Mouse (Mus musculus): ENCODE data around the gene Fastkd5. TPM values are rescaled to one million over a fixed set of nuclear protein-coding genes. Genes with fewer than 3 reads are reported as not detected.

Gene Fastkd5
- polyA plus RNA-seq, 1 experiment from 2014 or later, result 19.6 TPM

GRCm38 (mm10) chr2:130645198-130645597 is 15.4 kb upstream of the Fastkd5 start:
- peaks cover 14% of the 10 kb centered on the region for H3K4me1 ChIP-seq
- H3K4me3 ChIP-seq, result no peak overlapping the region
- H3K27ac ChIP-seq, result no peak overlapping the region
- H3K27me3 ChIP-seq (ENCODE audit: insufficient read depth, poor library complexity, severe bottlenecking), result peaks cover 20% of the 10 kb centered on the region
- DNase-seq (ENCODE audit: low spot score), result no peak
- WGBS, result 82% methylated on average over 4 of the region's 4 CpGs
- H3K9me3 ChIP-seq, result no peaks in the 10 kb centered on the region
- H3K36me3 ChIP-seq, result peaks cover 16% of the 10 kb centered on the region; the same call in 1 of the 2 replicates

- WGBS, result 3% methylated on average over 40 of the region's 40 CpGs
- H3K27ac ChIP-seq, result peak within 1 kb of the TSS; percentile 84
These were observed 13.0 kb upstream of the Fastkd5 start, which contains the start of gene Lzts3 for GRCm38 (mm10) chr2:130642684-130643369. Lzts3 (minus strand) TSS chr2:130642803.

GRCm38 (mm10) chr2:130642197-130642660 is 12.4 kb upstream of the Fastkd5 start:
- H3K27me3 ChIP-seq (ENCODE audit: insufficient read depth, poor library complexity, severe bottlenecking), result peaks cover 49% of the 10 kb centered on the region
- peak overlapping the region; percentile 84 for H3K27ac ChIP-seq
- peaks cover 6% of the 10 kb centered on the region; the same call in 1 of the 2 replicates for H3K36me3 ChIP-seq
- no peaks in the 10 kb centered on the region for H3K9me3 ChIP-seq
- H3K4me3 ChIP-seq, result peak overlapping the region; percentile 77
- WGBS, result under 1% methylated on average over 27 of the region's 27 CpGs
- no peak for DNase-seq (ENCODE audit: low spot score)
- peaks cover 14% of the 10 kb centered on the region for H3K4me1 ChIP-seq

More at GRCm38 (mm10) chr2:130642684-130643369, 13.0 kb upstream of the Fastkd5 start, which contains the start of gene Lzts3:
- Histone ChIP-seq H3K27me3 (ENCODE audit: insufficient read depth, poor library complexity, severe bottlenecking) (peaks cover 43% of the 10 kb centered on the region), H3K4me1 (peaks cover 14% of the 10 kb centered on the region), H3K9me3 (no peaks in the 10 kb centered on the region), H3K36me3 (peaks cover 6% of the 10 kb centered on the region; the same call in 1 of the 2 replicates), H3K4me3 (peak within 1 kb of the TSS; percentile 77)
- peak; percentile 95 for DNase-seq (ENCODE audit: low spot score)

- H3K27ac ChIP-seq, result no peak overlapping the region
- H3K4me1 ChIP-seq, result peaks cover 14% of the 10 kb centered on the region
- no peaks in the 10 kb centered on the region for H3K9me3 ChIP-seq
- no peaks in the 10 kb centered on the region for H3K36me3 ChIP-seq
- 67% methylated on average over 6 of the region's 6 CpGs for WGBS
- DNase-seq (ENCODE audit: low spot score), result no peak
- H3K27me3 ChIP-seq (ENCODE audit: insufficient read depth, poor library complexity, severe bottlenecking), result peaks cover 57% of the 10 kb centered on the region
- 0 out of 2 replicates have a peak overlapping the region, but pooled peaks have one; percentile 77 for H3K4me3 ChIP-seq
These were observed 11.7 kb upstream of the Fastkd5 start for GRCm38 (mm10) chr2:130641351-130642025.

GRCm38 (mm10) chr2:130639276-130639675 is 9.4 kb upstream of the Fastkd5 start:
- H3K9me3 ChIP-seq, result no peaks in the 10 kb centered on the region
- H3K4me1 ChIP-seq, result peaks cover 35% of the 10 kb centered on the region
- H3K27me3 ChIP-seq (ENCODE audit: insufficient read depth, poor library complexity, severe bottlenecking), result peaks cover 79% of the 10 kb centered on the region
- 59% methylated on average over 6 of the region's 6 CpGs for WGBS
- 0 out of 2 replicates have a peak, but pooled peaks cover 3% of the 10 kb centered on the region for H3K36me3 ChIP-seq
- H3K4me3 ChIP-seq, result no peak overlapping the region
- no peak overlapping the region for H3K27ac ChIP-seq
- no peak for DNase-seq (ENCODE audit: low spot score)

GRCm38 (mm10) chr2:130638101-130638611 is 8.3 kb upstream of the Fastkd5 start:
- H3K36me3 ChIP-seq, result 0 out of 2 replicates have a peak, but pooled peaks cover 3% of the 10 kb centered on the region
- no peak overlapping the region for H3K27ac ChIP-seq
- H3K27me3 ChIP-seq (ENCODE audit: insufficient read depth, poor library complexity, severe bottlenecking), result peaks cover 90% of the 10 kb centered on the region
- H3K4me3 ChIP-seq, result no peak overlapping the region
- no peaks in the 10 kb centered on the region for H3K9me3 ChIP-seq
- H3K4me1 ChIP-seq, result peaks cover 40% of the 10 kb centered on the region
- no peak for DNase-seq (ENCODE audit: low spot score)
- 24% methylated on average over 16 of the region's 16 CpGs for WGBS

- Histone ChIP-seq H3K36me3 (0 out of 2 replicates have a peak, but pooled peaks cover 3% of the 10 kb centered on the region), H3K9me3 (no peaks in the 10 kb centered on the region), H3K4me3 (peak overlapping the region; percentile 61), H3K27ac (no peak overlapping the region), H3K4me1 (peaks cover 25% of the 10 kb centered on the region), H3K27me3 (ENCODE audit: insufficient read depth, poor library complexity, severe bottlenecking) (peaks cover 81% of the 10 kb centered on the region)
- no peak for DNase-seq (ENCODE audit: low spot score)
- 7% methylated on average over 21 of the region's 21 CpGs for WGBS
These were observed 6.0 kb upstream of the Fastkd5 start for GRCm38 (mm10) chr2:130635847-130636246.

- Histone ChIP-seq H3K4me1 (peaks cover 25% of the 10 kb centered on the region), H3K27me3 (ENCODE audit: insufficient read depth, poor library complexity, severe bottlenecking) (peaks cover 71% of the 10 kb centered on the region), H3K36me3 (0 out of 2 replicates have a peak, but pooled peaks cover 3% of the 10 kb centered on the region), H3K9me3 (no peaks in the 10 kb centered on the region), H3K27ac (peak overlapping the region; percentile 31), H3K4me3 (peak overlapping the region; percentile 61)
- WGBS, result under 1% methylated on average over 38 of the region's 38 CpGs
- DNase-seq (ENCODE audit: low spot score), result no peak
These were observed 5.0 kb upstream of the Fastkd5 start for GRCm38 (mm10) chr2:130634739-130635411.

GRCm38 (mm10) chr2:130634006-130634738 is 4.3 kb upstream of the Fastkd5 start:
- Histone ChIP-seq H3K27me3 (ENCODE audit: insufficient read depth, poor library complexity, severe bottlenecking) (peaks cover 64% of the 10 kb centered on the region), H3K27ac (peak overlapping the region; percentile 31), H3K36me3 (0 out of 2 replicates have a peak, but pooled peaks cover 3% of the 10 kb centered on the region), H3K9me3 (no peaks in the 10 kb centered on the region), H3K4me3 (peak overlapping the region; percentile 61), H3K4me1 (peaks cover 25% of the 10 kb centered on the region)
- no peak for DNase-seq (ENCODE audit: low spot score)
- WGBS, result 16% methylated on average over 13 of the region's 14 CpGs

GRCm38 (mm10) chr2:130632887-130633675 is 3.3 kb upstream of the Fastkd5 start:
- Histone ChIP-seq H3K27me3 (ENCODE audit: insufficient read depth, poor library complexity, severe bottlenecking) (peaks cover 53% of the 10 kb centered on the region), H3K4me3 (no peak overlapping the region), H3K9me3 (no peaks in the 10 kb centered on the region), H3K4me1 (peaks cover 32% of the 10 kb centered on the region), H3K36me3 (0 out of 2 replicates have a peak, but pooled peaks cover 3% of the 10 kb centered on the region), H3K27ac (no peak overlapping the region)
- 57% methylated on average over 5 of the region's 5 CpGs for WGBS
- no peak for DNase-seq (ENCODE audit: low spot score)

GRCm38 (mm10) chr2:130632416-130632815 is 2.6 kb upstream of the Fastkd5 start:
- H3K27me3 ChIP-seq (ENCODE audit: insufficient read depth, poor library complexity, severe bottlenecking), result peaks cover 46% of the 10 kb centered on the region
- no peaks in the 10 kb centered on the region for H3K9me3 ChIP-seq
- no peak overlapping the region for H3K4me3 ChIP-seq
- 68% methylated on average over 1 of the region's 1 CpGs for WGBS
- no peak for DNase-seq (ENCODE audit: low spot score)
- H3K27ac ChIP-seq, result no peak overlapping the region
- peaks cover 32% of the 10 kb centered on the region for H3K4me1 ChIP-seq
- peaks cover 9% of the 10 kb centered on the region for H3K36me3 ChIP-seq

Data from heart, embryonic 10.5 days (tissue).